Mouse (Mus musculus) olfactory bulb, adult 2 months (tissue): Measurements from ENCODE around the gene Wdr82.

Experiments used
- CTCF ChIP-seq: fragments of 200-500 bp; IDR thresholded peaks from 2 replicates; pipeline ENCODE4 v1.5.1; 2012; ENCODE audit warnings: low read depth, mild to moderate bottlenecking, low read length, moderate library complexity; ENCODE audit not compliant: insufficient read depth
- POLR2A ChIP-seq: fragments of 200-500 bp; IDR thresholded peaks from 2 replicates; pipeline ENCODE4 v1.6.1; 2012; ENCODE audit warnings: mild to moderate bottlenecking, low read depth, low read length, moderate library complexity; ENCODE audit not compliant: insufficient read depth

GRCm38 (mm10) chr9:106232956-106233355 is 62.2 kb downstream of the Wdr82 start:
- no peak for TF ChIP-seq CTCF
- TF ChIP-seq POLR2A: no peak
